Mouse (Mus musculus): Measurements from ENCODE around the gene Hist1h2ba. TPM values are rescaled to one million over a fixed set of nuclear protein-coding genes. Genes with fewer than 3 reads are reported as not detected.

Hist1h2ba gene
- polyA plus RNA-seq, 1 experiment from 2014 or later = not detected

DNA sequence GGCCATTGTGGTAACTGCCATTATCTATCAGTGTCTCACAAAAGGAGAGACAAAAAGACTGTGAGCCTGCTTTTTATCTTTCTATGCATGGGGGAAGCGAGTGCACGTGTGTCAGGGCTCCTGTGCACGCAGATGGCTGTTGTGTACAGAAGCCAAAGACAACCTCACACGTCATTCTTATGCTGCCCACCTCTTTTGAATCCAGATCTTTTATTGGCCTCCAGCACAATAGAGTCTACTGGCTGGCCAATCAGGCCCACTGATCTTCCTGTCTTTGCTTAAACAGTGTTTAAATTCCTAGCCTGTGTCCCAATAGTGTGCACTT lies 40.7 kb downstream of the Hist1h2ba start:
- Histone ChIP-seq H3K27ac (replicated peaks) (no peak overlapping the region), H3K9ac (replicated peaks) (no peak overlapping the region), H3K27me3 (replicated peaks) (no peaks in the 10 kb centered on the region), H3K36me3 (no peaks in the 10 kb centered on the region), H3K4me3 (replicated peaks) (no peak overlapping the region), H3K4me2 (no peak overlapping the region), H3K4me1 (no peaks in the 10 kb centered on the region), H3K9me3 (replicated peaks) (no peaks in the 10 kb centered on the region)
- ATAC-seq (ENCODE audit: low FRiP score) = no peak
- WGBS = 12% methylated on average over 4 of the region's 4 CpGs

DNA sequence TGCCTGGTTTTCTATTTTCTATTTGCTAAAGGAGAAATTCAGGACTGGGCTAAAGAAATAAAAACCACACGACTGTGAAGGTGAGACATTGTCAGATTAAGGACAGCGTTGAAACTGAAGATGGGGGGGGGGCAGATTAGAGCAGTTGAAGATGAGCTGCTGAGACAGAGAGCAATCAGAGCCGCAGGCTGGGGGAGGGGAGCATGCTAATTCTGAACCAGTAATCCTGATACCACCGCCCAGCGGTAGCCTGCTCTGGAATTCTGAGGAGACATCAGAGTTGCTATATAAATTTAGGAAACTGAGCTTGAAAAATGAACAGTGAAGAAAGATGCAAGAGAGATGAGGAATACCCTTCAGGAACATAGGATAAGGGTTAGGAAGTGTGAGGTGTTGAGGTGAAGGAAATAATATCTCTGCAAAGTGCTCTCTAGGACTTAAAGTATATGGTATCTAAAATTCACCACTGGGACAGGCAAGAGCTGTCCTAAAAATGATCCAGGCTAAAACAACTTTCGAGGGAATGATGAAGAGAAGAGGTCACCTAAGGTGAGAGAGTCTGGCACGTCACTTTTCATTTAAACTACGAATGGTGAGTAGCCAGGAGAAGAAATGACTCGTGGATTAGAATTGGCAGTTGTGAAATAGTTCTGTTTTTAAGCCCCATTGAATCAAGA lies 41.2 kb downstream of the Hist1h2ba start:
- H3K9ac ChIP-seq (replicated peaks) = no peak overlapping the region
- no peak for ATAC-seq (ENCODE audit: low FRiP score)
- no peak overlapping the region for H3K27ac ChIP-seq (replicated peaks)
- 22% methylated on average over 9 of the region's 9 CpGs for WGBS
- no peak overlapping the region for H3K4me2 ChIP-seq
- H3K4me1 ChIP-seq = no peaks in the 10 kb centered on the region
- no peaks in the 10 kb centered on the region for H3K9me3 ChIP-seq (replicated peaks)
- no peaks in the 10 kb centered on the region for H3K36me3 ChIP-seq
- H3K4me3 ChIP-seq (replicated peaks) = no peak overlapping the region
- no peaks in the 10 kb centered on the region for H3K27me3 ChIP-seq (replicated peaks)

GRCm38 (mm10) chr13:23889011-23889605 lies 44.8 kb downstream of the Hist1h2ba start:
- no peak overlapping the region for H3K9ac ChIP-seq (replicated peaks)
- no peak overlapping the region for H3K4me3 ChIP-seq (replicated peaks)
- no peaks in the 10 kb centered on the region for H3K9me3 ChIP-seq (replicated peaks)
- ATAC-seq (ENCODE audit: low FRiP score) = no peak
- H3K27ac ChIP-seq (replicated peaks) = no peak overlapping the region
- 70% methylated on average over 6 of the region's 6 CpGs for WGBS
- H3K4me1 ChIP-seq = no peaks in the 10 kb centered on the region
- no peaks in the 10 kb centered on the region for H3K27me3 ChIP-seq (replicated peaks)
- H3K4me2 ChIP-seq = no peak overlapping the region
- no peaks in the 10 kb centered on the region for H3K36me3 ChIP-seq

- H3K9ac ChIP-seq (replicated peaks) = no peak overlapping the region
- no peaks in the 10 kb centered on the region for H3K27me3 ChIP-seq (replicated peaks)
- no peaks in the 10 kb centered on the region for H3K36me3 ChIP-seq
- H3K27ac ChIP-seq (replicated peaks) = no peak overlapping the region
- 84% methylated on average over 3 of the region's 3 CpGs for WGBS
- H3K4me2 ChIP-seq = no peak overlapping the region
- H3K9me3 ChIP-seq (replicated peaks) = no peaks in the 10 kb centered on the region
- no peaks in the 10 kb centered on the region for H3K4me1 ChIP-seq
- ATAC-seq (ENCODE audit: low FRiP score) = no peak
- H3K4me3 ChIP-seq (replicated peaks) = no peak overlapping the region
Measured at GRCm38 (mm10) chr13:23887026-23887725, 46.8 kb downstream of the Hist1h2ba start.

DNA sequence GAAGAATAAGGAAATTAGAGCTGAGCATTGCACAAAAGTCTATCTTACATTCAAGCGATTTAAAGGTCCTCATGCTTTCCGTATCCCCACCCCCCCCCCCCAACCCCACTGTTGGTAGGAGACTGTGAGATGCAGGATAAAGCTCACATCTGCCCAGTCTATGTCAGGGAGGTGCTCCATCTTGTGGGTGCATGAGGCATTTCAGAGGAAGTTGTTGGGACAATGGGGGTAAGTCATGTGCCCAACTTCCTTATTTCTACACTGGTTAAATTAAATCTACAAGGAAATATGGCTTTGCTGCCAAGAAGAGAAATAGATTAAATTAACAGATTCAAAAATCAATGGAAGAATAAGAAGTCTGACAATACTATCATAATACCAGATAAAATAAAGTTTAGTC lies 48.4 kb downstream of the Hist1h2ba start:
- H3K27me3 ChIP-seq (replicated peaks) = no peaks in the 10 kb centered on the region
- no peak overlapping the region for H3K4me3 ChIP-seq (replicated peaks)
- H3K36me3 ChIP-seq = no peaks in the 10 kb centered on the region
- ATAC-seq (ENCODE audit: low FRiP score) = no peak
- H3K4me1 ChIP-seq = no peaks in the 10 kb centered on the region
- no peak overlapping the region for H3K4me2 ChIP-seq
- H3K27ac ChIP-seq (replicated peaks) = no peak overlapping the region
- 42% methylated on average over 2 of the region's 2 CpGs for WGBS
- H3K9me3 ChIP-seq (replicated peaks) = no peaks in the 10 kb centered on the region
- no peak overlapping the region for H3K9ac ChIP-seq (replicated peaks)

Small RNA genes lying within 50 kb of the gene (microRNA-seq; reads per million reads assigned to microRNA genes)
- not detected for gene Gm44344

Other genes with a start within 250 kb of the Hist1h2ba start
- gene Hist1h2bc, start 250.0 kb downstream of the Hist1h2ba start, polyA plus RNA-seq (2015; fragmentation: Nextera tagmentation; extraction: Ambion mirVana) = 18.4 and 26.8 TPM in 2 replicates
- not detected in 2 replicates for gene Hist1h1t, start 238.3 kb downstream of the Hist1h2ba start, polyA plus RNA-seq (2015; fragmentation: Nextera tagmentation; extraction: Ambion mirVana)
- 2.7 and 2.8 TPM in 2 replicates for gene Hist1h4c, start 235.7 kb downstream of the Hist1h2ba start, polyA plus RNA-seq (2015; fragmentation: Nextera tagmentation; extraction: Ambion mirVana)
- 3.7 and 4.6 TPM in 2 replicates for gene Hfe, start 223.3 kb downstream of the Hist1h2ba start, polyA plus RNA-seq (2015; fragmentation: Nextera tagmentation; extraction: Ambion mirVana)
- 7.4 and 13.8 TPM in 2 replicates for gene Hist1h1c, start 195.3 kb downstream of the Hist1h2ba start, polyA plus RNA-seq (2015; fragmentation: Nextera tagmentation; extraction: Ambion mirVana)
- 0.78 and 2.4 TPM in 2 replicates for gene Hist1h3c, start 188.6 kb downstream of the Hist1h2ba start, polyA plus RNA-seq (2015; fragmentation: Nextera tagmentation; extraction: Ambion mirVana)
- gene Hist1h2bb, start 187.4 kb downstream of the Hist1h2ba start, polyA plus RNA-seq (2015; fragmentation: Nextera tagmentation; extraction: Ambion mirVana) = 0.83 TPM in 1 of 2 replicates, not detected in the other
- gene Hist1h2ab, start 183.0 kb downstream of the Hist1h2ba start, polyA plus RNA-seq (2015; fragmentation: Nextera tagmentation; extraction: Ambion mirVana) = 3.0 and 12.1 TPM in 2 replicates
- gene Hist1h3b, start 181.9 kb downstream of the Hist1h2ba start, polyA plus RNA-seq (2015; fragmentation: Nextera tagmentation; extraction: Ambion mirVana) = 1.2 and 2.0 TPM in 2 replicates
- 1.0 and 2.6 TPM in 2 replicates for gene Hist1h4b, start 177.1 kb downstream of the Hist1h2ba start, polyA plus RNA-seq (2015; fragmentation: Nextera tagmentation; extraction: Ambion mirVana)
- not detected in 2 replicates for gene Hist1h4a, start 172.9 kb downstream of the Hist1h2ba start, polyA plus RNA-seq (2015; fragmentation: Nextera tagmentation; extraction: Ambion mirVana)
- gene Hist1h3a, start 171.8 kb downstream of the Hist1h2ba start, polyA plus RNA-seq (2015; fragmentation: Nextera tagmentation; extraction: Ambion mirVana) = 1.4 and 2.3 TPM in 2 replicates
- gene Hist1h1a, start 170.5 kb downstream of the Hist1h2ba start, polyA plus RNA-seq (2015; fragmentation: Nextera tagmentation; extraction: Ambion mirVana) = 0.44 and 0.60 TPM in 2 replicates
- gene Trim38, start 164.2 kb downstream of the Hist1h2ba start, polyA plus RNA-seq (2015; fragmentation: Nextera tagmentation; extraction: Ambion mirVana) = 0.09 TPM in 1 of 2 replicates, not detected in the other
- gene Slc17a2, start 127.2 kb downstream of the Hist1h2ba start, polyA plus RNA-seq (2015; fragmentation: Nextera tagmentation; extraction: Ambion mirVana) = not detected in 2 replicates
- 0.08 TPM in 1 of 2 replicates, not detected in the other for gene Slc17a3, start 94.7 kb downstream of the Hist1h2ba start, polyA plus RNA-seq (2015; fragmentation: Nextera tagmentation; extraction: Ambion mirVana)
- not detected in 2 replicates for gene Slc17a1, start 66.4 kb downstream of the Hist1h2ba start, polyA plus RNA-seq (2015; fragmentation: Nextera tagmentation; extraction: Ambion mirVana)
- 0.15 and 1.1 TPM in 2 replicates for gene Slc17a4, start 19.1 kb downstream of the Hist1h2ba start, polyA plus RNA-seq (2015; fragmentation: Nextera tagmentation; extraction: Ambion mirVana)
- not detected in 2 replicates for gene Hist1h2aa, start 306 bp upstream of the Hist1h2ba start, polyA plus RNA-seq (2015; fragmentation: Nextera tagmentation; extraction: Ambion mirVana)
- gene Scgn, start 57.1 kb upstream of the Hist1h2ba start, polyA plus RNA-seq (2015; fragmentation: Nextera tagmentation; extraction: Ambion mirVana) = 0.77 and 1.3 TPM in 2 replicates

Measured in neural tube, embryonic 15.5 days (tissue).